In genomic region chr1:185217966-185218365, GRCm38 (mm10) we compare ENCODE assay signal across 22 mouse cellular contexts. TPM values are rescaled to one million over a fixed set of nuclear protein-coding genes. Genes with fewer than 3 reads are reported as not detected.
A peak's percentile ranks its signal among the peaks of the same experiment; 100 is the strongest.
DNase-seq lines count a peak whose midpoint lies in the region; ATAC-seq lines count a peak whose summit lies in the region.
"Had no signal": no experiment of that assay in that cellular context is flagged by ENCODE, and none has a peak within 500 bp of the region (broad histone marks: within the 10 kb centered on the region; RNA-seq: fewer than 3 reads in every experiment).

No protein-coding gene starts in this region.

- ATAC-seq in heart, embryonic 15.5 days (replicated peaks; ENCODE audit: insufficient number of reproducible peaks, insufficient read depth, low FRiP score, low read depth), result no peak
- no peak for ATAC-seq in intestine, embryonic 15.5 days
- ATAC-seq: forebrain, embryonic 13.5 days; hindbrain, postnatal 0 days; liver, postnatal 0 days had no signal

- WGBS in heart, embryonic 15.5 days, result 67% methylated on average over 5 of the region's 5 CpGs
- 70% methylated on average over 5 of the region's 5 CpGs for WGBS in intestine, embryonic 15.5 days

- no peak overlapping the region for H3K4me3 ChIP-seq in heart, embryonic 15.5 days
- no peak overlapping the region for H3K4me3 ChIP-seq in intestine, embryonic 15.5 days (replicated peaks)
- H3K4me3 ChIP-seq: embryonic facial prominence, embryonic 13.5 days; forebrain, embryonic 13.5 days; heart, embryonic 12.5 days; midbrain, embryonic 12.5 days had no signal

- H3K9me3 ChIP-seq in heart, embryonic 15.5 days (replicated peaks), result no peaks in the 10 kb centered on the region
- H3K9me3 ChIP-seq in intestine, embryonic 15.5 days, result no peaks in the 10 kb centered on the region
- H3K9me3 ChIP-seq: embryonic facial prominence, embryonic 13.5 days; forebrain, embryonic 13.5 days; heart, embryonic 12.5 days; midbrain, embryonic 12.5 days had no signal

- H3K9ac ChIP-seq in heart, embryonic 15.5 days, result no peak overlapping the region
- no peak overlapping the region for H3K9ac ChIP-seq in intestine, embryonic 15.5 days
- H3K9ac ChIP-seq: embryonic facial prominence, embryonic 13.5 days; forebrain, embryonic 13.5 days; heart, embryonic 12.5 days; liver, postnatal 0 days; midbrain, embryonic 12.5 days had no signal

- intact Hi-C loops in heart, postnatal 10 days (cut with DNase I), result no loop called here

- H3K27ac ChIP-seq in heart, embryonic 15.5 days, result peak overlapping the region; percentile 31; the same call in 1 of the 2 replicates
- no peak overlapping the region for H3K27ac ChIP-seq in intestine, embryonic 15.5 days
- H3K27ac ChIP-seq: embryonic facial prominence, embryonic 13.5 days; forebrain, embryonic 13.5 days; hindbrain, postnatal 0 days; midbrain, embryonic 12.5 days had no signal

- H3K36me3 ChIP-seq in heart, embryonic 15.5 days, result peaks cover 13% of the 10 kb centered on the region
- peaks cover 6% of the 10 kb centered on the region for H3K36me3 ChIP-seq in intestine, embryonic 15.5 days

- 0 out of 2 replicates have a peak, but pooled peaks cover 7% of the 10 kb centered on the region for H3K4me1 ChIP-seq in heart, embryonic 15.5 days (replicated peaks)
- H3K4me1 ChIP-seq in intestine, embryonic 15.5 days (replicated peaks), result 0 out of 2 replicates have a peak, but pooled peaks cover 6% of the 10 kb centered on the region
- H3K4me1 ChIP-seq: forebrain, embryonic 13.5 days; midbrain, embryonic 12.5 days had no signal

- DNase-seq in heart, postnatal 10 days, result no peak
- peak; percentile 43 for DNase-seq in 3T3-L1 (ENCODE audit: low read depth, low spot score)
- peak; percentile 60 for DNase-seq in NIH3T3 (ENCODE audit: low read depth)
- DNase-seq in induced T-regulatory cell, adult 2 months (ENCODE audit: low read depth), result peak; percentile 37
- DNase-seq in adrenal gland, postnatal 36 days, result no peak
- DNase-seq: adrenal gland, postnatal 14 days; cerebellum, adult 18-20 months; cerebellum, postnatal 25 days; embryo, embryonic 11 days; gastrocnemius, postnatal 14 days; heart, adult 11 months; kidney, adult 18-20 months; liver, postnatal 0 days; lung, postnatal 10 days; right cerebral cortex, postnatal 25 days had no signal

- no peak overlapping the region for H3K4me2 ChIP-seq in heart, embryonic 15.5 days
- no peak overlapping the region for H3K4me2 ChIP-seq in intestine, embryonic 15.5 days (replicated peaks)
- H3K4me2 ChIP-seq: embryonic facial prominence, embryonic 13.5 days; forebrain, embryonic 13.5 days; heart, embryonic 12.5 days; midbrain, embryonic 12.5 days had no signal

- H3K27me3 ChIP-seq in heart, embryonic 15.5 days, result no peaks in the 10 kb centered on the region
- no peaks in the 10 kb centered on the region for H3K27me3 ChIP-seq in intestine, embryonic 15.5 days (replicated peaks)
- H3K27me3 ChIP-seq: embryonic facial prominence, embryonic 13.5 days; forebrain, embryonic 13.5 days; heart, embryonic 12.5 days; midbrain, embryonic 12.5 days had no signal

RNA-seq across cellular contexts. Expression of gene Rab3gap2, which starts 14.0 kb away (rescaled TPM):
- polyA plus RNA-seq in heart, embryonic 15.5 days (2015; fragmentation: Nextera tagmentation; extraction: Ambion mirVana), result 15.1 and 18.6 TPM in 2 replicates
- total RNA-seq in heart, postnatal 10 days (2021), result 10 to 100 TPM; 25.5 TPM
- total RNA-seq in adrenal gland, postnatal 36 days (2021), result 10 to 100 TPM; 51.9 to 63.2 TPM
- 24.5 and 24.6 TPM in 2 replicates for polyA plus RNA-seq in intestine, embryonic 15.5 days (2015; fragmentation: Nextera tagmentation; extraction: Ambion mirVana)

Comparison
In these comparisons a context has a peak if more than half of its experiments do, and no peak if none do; other contexts are left out.
1. DNase-seq: peak in 3T3-L1 (single experiment), NIH3T3 (single experiment) and induced T-regulatory cell, adult 2 months (single experiment); none in heart, postnatal 10 days (0 of 2) and adrenal gland, postnatal 36 days (0 of 2).